Mouse (Mus musculus) limb, embryonic 14.5 days (tissue): ENCODE data around the gene Elmsan1. TPM values are rescaled to one million over a fixed set of nuclear protein-coding genes. Genes with fewer than 3 reads are reported as not detected.

Source experiments
- ATAC-seq: fragments of 200-750 bp; cut with Nextera tagmentation; 2 replicates; pipeline ENCODE4 v1.8.0; 2017; ENCODE audit warnings: low read depth, moderate number of reproducible peaks, moderate TSS enrichment; ENCODE audit not compliant: low FRiP score
- DNase-seq: peaks from one replicate; pipeline ENCODE4 v3.0.0-alpha.2; 2015; ENCODE audit warnings: low spot score
- H3K27ac ChIP-seq: fragments of 300-500 bp; sonication (generic); replicated peaks from 2 replicates; pipeline ENCODE4 v1.5.1; 2014; ENCODE audit warnings: low read depth, mild to moderate bottlenecking, low read length, moderate library complexity, mixed read lengths
- H3K27me3 ChIP-seq: fragments of 300-500 bp; sonication (generic); 2 replicates; pipeline ENCODE4 v1.6.1; 2014; ENCODE audit warnings: low read length, mixed read lengths; ENCODE audit not compliant: control insufficient read depth, insufficient read depth
- H3K36me3 ChIP-seq: fragments of 300-500 bp; sonication (generic); 2 replicates; pipeline ENCODE4 v1.6.1; 2014; ENCODE audit warnings: mild to moderate bottlenecking, low read length, moderate library complexity, mixed read lengths; ENCODE audit not compliant: control insufficient read depth, insufficient read depth
- H3K4me1 ChIP-seq: fragments of 300-500 bp; sonication (generic); 2 replicates; pipeline ENCODE4 v1.6.1; 2014; ENCODE audit warnings: antibody characterized with exemption, low read length, mixed read lengths; ENCODE audit not compliant: control insufficient read depth, insufficient read depth
- H3K4me2 ChIP-seq: fragments of 300-500 bp; sonication (generic); replicated peaks from 2 replicates; pipeline ENCODE4 v1.6.1; 2014; ENCODE audit warnings: low read depth, mild to moderate bottlenecking, low read length, moderate library complexity; ENCODE audit not compliant: severe bottlenecking
- H3K4me3 ChIP-seq: fragments of 300-500 bp; sonication (generic); replicated peaks from 2 replicates; pipeline ENCODE4 v1.5.1; 2014; ENCODE audit warnings: low read length
- H3K9ac ChIP-seq: fragments of 300-500 bp; sonication (generic); 2 replicates; pipeline ENCODE4 v1.6.1; 2014; ENCODE audit warnings: mild to moderate bottlenecking, low read depth, low read length, moderate library complexity; ENCODE audit not compliant: severe bottlenecking
- H3K9me3 ChIP-seq: fragments of 300-500 bp; sonication (generic); 2 replicates; pipeline ENCODE4 v1.6.1; 2016; ENCODE audit warnings: low read length; ENCODE audit not compliant: control insufficient read depth
- POLR2A ChIP-seq: fragments of 200-500 bp; IDR thresholded peaks from 2 replicates; pipeline ENCODE4 v1.8.0; 2012; ENCODE audit warnings: inconsistent platforms, mild to moderate bottlenecking, moderate library complexity, borderline replicate concordance; ENCODE audit not compliant: insufficient read depth, insufficient read length; ENCODE audit errors: extremely low read depth
- WGBS: fragments of 180-500 bp; shearing (Covaris S2); extraction: QIAGEN DNeasy Blood & Tissue Kit; methylation state at CpG from one replicate; pipeline ENCODE4 v1.1.7; 2014; 5-methylcytosine and 5-hydroxymethylcytosine counted together
- polyA plus RNA-seq, 2 experiments: library from polyadenylated mRNA; depleted of rRNA in 1 of 2; stranded (reverse) in 1 of 2; unstranded in 1 of 2; fragments of >200 nt; fragmentation: Nextera tagmentation in 1 of 2; extraction: Ambion mirVana in 1 of 2; gene quantifications; 2 replicates each; pipeline versions ENCODE4 v1.2.1 to v1.2.3; 2012 to 2014

Elmsan1 gene
- polyA plus RNA-seq, 2 experiments = 11.8 to 14.4 TPM

DNA sequence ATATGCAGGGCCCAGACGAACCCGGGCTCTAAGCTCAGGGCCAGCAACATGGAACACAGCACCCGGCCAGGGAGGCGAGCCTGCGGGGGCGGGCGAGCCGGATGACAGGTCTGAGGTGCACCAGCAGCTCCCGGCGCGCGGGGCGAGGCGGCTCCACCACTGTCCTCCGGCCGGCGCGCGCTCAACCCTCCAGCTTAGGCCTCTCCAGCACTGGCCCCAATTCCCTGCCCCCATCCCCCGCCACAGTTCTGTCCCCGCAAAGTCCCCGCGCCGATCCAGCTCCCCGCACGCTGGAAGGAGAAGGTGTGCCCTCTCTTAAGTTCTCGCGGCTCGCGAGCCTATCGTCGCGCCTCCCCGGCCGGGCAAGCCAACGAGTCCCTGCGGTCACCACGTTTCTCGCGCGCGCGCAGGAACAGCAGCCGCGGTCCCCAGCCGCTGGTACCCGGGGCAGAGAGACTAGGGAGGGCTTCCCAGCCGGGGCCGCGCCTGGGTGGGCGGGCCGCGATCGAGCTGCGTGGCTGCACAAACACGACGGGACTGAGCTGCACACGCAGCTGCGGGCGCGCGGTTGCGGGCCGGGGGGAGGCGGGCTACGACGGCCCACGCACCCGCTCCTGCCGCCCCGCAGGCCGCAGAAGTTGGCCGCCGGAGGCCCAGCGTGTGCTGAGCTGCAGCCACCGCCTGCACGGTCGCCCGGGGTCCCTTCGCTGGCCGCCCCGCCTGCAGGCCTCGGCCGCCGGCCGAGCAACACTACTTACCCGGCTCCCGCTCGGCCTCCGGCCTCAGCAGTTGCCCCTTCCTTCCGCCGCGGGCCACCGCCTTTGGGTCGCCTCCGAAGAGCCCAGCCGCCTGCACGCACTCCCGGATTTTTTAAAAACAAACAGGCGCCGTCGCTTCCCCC is 25.7 kb downstream of the Elmsan1 start:
- peak overlapping the region; percentile 83 for H3K9ac ChIP-seq
- 0% methylated on average over 53 of the region's 102 CpGs for WGBS
- peaks cover 47% of the 10 kb centered on the region for H3K4me1 ChIP-seq
- TF ChIP-seq POLR2A = no peak
- H3K27me3 ChIP-seq = no peaks in the 10 kb centered on the region
- peak overlapping the region; percentile 81 for H3K4me3 ChIP-seq
- DNase-seq (no peak), ATAC-seq (peak; percentile 8; the same call in 1 of the 2 replicates)
- H3K4me2 ChIP-seq = peak overlapping the region; percentile 98
- no peaks in the 10 kb centered on the region for H3K9me3 ChIP-seq
- no peaks in the 10 kb centered on the region for H3K36me3 ChIP-seq
- peak overlapping the region; percentile 94 for H3K27ac ChIP-seq

DNA sequence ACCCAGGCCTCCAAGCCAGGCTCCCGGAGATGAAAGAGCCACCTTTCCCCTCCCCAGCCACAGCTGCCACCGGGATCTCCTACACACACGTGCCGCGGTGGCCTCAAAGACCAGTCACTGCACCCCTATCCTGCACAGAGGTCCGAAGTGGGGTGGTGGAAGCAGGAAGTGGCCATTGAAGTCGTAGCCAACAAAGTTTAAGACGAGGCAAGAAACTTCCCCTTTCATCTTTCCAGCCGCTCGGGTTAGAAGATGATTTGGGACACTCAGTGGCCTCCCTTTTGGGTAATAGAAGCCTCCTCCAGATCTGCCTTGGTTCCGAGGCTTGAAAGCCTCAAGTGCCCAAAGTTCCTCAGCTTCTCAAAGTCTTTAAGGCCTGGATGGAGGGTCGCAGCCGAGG is 26.4 kb downstream of the Elmsan1 start:
- 8% methylated on average over 12 of the region's 13 CpGs for WGBS
- Histone ChIP-seq H3K27me3 (no peaks in the 10 kb centered on the region), H3K9ac (peak overlapping the region; percentile 83), H3K4me3 (peak overlapping the region; percentile 81), H3K27ac (0 out of 2 replicates have a peak overlapping the region, but pooled peaks have one; percentile 94), H3K4me1 (peaks cover 54% of the 10 kb centered on the region), H3K9me3 (no peaks in the 10 kb centered on the region), H3K36me3 (no peaks in the 10 kb centered on the region), H3K4me2 (peak overlapping the region; percentile 98)
- DNase-seq (no peak), ATAC-seq (no peak)
- no peak for TF ChIP-seq POLR2A

DNA sequence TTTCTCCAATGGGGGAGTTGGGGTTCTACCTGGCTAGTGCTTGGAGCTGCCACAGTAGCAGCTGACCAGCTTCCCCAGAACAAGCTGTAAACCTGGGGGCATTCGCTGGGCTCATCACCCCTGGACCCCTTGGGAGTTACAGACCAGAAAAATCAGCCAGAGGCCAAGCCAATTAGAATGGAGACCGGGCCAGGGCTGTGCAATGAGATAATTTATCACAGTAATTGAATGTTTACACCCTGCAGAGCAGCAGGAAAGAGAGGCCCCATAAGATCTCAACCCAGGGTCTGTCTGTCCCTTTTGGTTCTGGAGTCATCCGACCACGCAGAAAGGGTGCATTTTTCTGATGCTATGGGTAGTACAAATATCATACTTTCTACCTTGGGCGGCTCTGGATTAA is 26.9 kb downstream of the Elmsan1 start:
- Histone ChIP-seq H3K9me3 (no peaks in the 10 kb centered on the region), H3K4me2 (peak overlapping the region; percentile 98), H3K4me3 (peak overlapping the region; percentile 81), H3K9ac (peak overlapping the region; percentile 83; the same call in 1 of the 2 replicates), H3K27me3 (no peaks in the 10 kb centered on the region), H3K36me3 (no peaks in the 10 kb centered on the region), H3K27ac (no peak overlapping the region), H3K4me1 (peaks cover 59% of the 10 kb centered on the region)
- no peak for DNase-seq
- WGBS = 13% methylated on average over 5 of the region's 5 CpGs
- ATAC-seq = no peak
- no peak for TF ChIP-seq POLR2A

- H3K27ac ChIP-seq = no peak overlapping the region
- ATAC-seq (no peak), DNase-seq (no peak)
- H3K9me3 ChIP-seq = no peaks in the 10 kb centered on the region
- 0 out of 2 replicates have a peak overlapping the region, but pooled peaks have one; percentile 81 for H3K4me3 ChIP-seq
- peak overlapping the region; percentile 98 for H3K4me2 ChIP-seq
- H3K4me1 ChIP-seq = peaks cover 59% of the 10 kb centered on the region
- no peak for TF ChIP-seq POLR2A
- 42% methylated on average over 7 of the region's 7 CpGs for WGBS
- H3K36me3 ChIP-seq = 0 out of 2 replicates have a peak, but pooled peaks cover 5% of the 10 kb centered on the region
- no peak overlapping the region for H3K9ac ChIP-seq
- H3K27me3 ChIP-seq = no peaks in the 10 kb centered on the region
These were observed 27.5 kb downstream of the Elmsan1 start for GRCm38 (mm10) chr12:84191190-84191589.

GRCm38 (mm10) chr12:84190151-84190820 is 28.4 kb downstream of the Elmsan1 start:
- ATAC-seq = no peak
- Histone ChIP-seq H3K4me1 (peaks cover 66% of the 10 kb centered on the region), H3K9ac (no peak overlapping the region), H3K4me3 (no peak overlapping the region), H3K4me2 (peak overlapping the region; percentile 98; the same call in 1 of the 2 replicates), H3K27ac (no peak overlapping the region), H3K9me3 (no peaks in the 10 kb centered on the region), H3K36me3 (0 out of 2 replicates have a peak, but pooled peaks cover 7% of the 10 kb centered on the region), H3K27me3 (no peaks in the 10 kb centered on the region)
- no peak for TF ChIP-seq POLR2A
- DNase-seq = no peak
- 27% methylated on average over 13 of the region's 15 CpGs for WGBS
